Mouse (Mus musculus) heart, embryonic 15.5 days (tissue): ENCODE data around the gene Dot1l. TPM values are rescaled to one million over a fixed set of nuclear protein-coding genes. Genes with fewer than 3 reads are reported as not detected.

Experiments used
- ATAC-seq: fragments of 200-750 bp; cut with Nextera tagmentation; replicated peaks from 2 replicates; pipeline ENCODE4 v1.8.0; 2017; ENCODE audit warnings: low read depth, moderate TSS enrichment; ENCODE audit not compliant: insufficient number of reproducible peaks, insufficient read depth, low FRiP score
- H3K27ac ChIP-seq: fragments of 300-500 bp; sonication (generic); 2 replicates; pipeline ENCODE4 v1.5.1; 2015; ENCODE audit warnings: mild to moderate bottlenecking, inconsistent platforms
- H3K27me3 ChIP-seq: fragments of 300-500 bp; sonication (generic); 2 replicates; pipeline ENCODE4 v1.6.1; 2015; ENCODE audit warnings: inconsistent platforms
- H3K36me3 ChIP-seq: fragments of 300-500 bp; sonication (generic); 2 replicates; pipeline ENCODE4 v1.6.1; 2015; ENCODE audit warnings: mild to moderate bottlenecking, inconsistent platforms
- H3K4me1 ChIP-seq: fragments of 300-500 bp; sonication (generic); replicated peaks from 2 replicates; pipeline ENCODE4 v1.6.1; 2015; ENCODE audit warnings: inconsistent platforms
- H3K4me2 ChIP-seq: fragments of 300-500 bp; sonication (generic); 2 replicates; pipeline ENCODE4 v1.6.1; 2015; ENCODE audit warnings: inconsistent platforms, mild to moderate bottlenecking, moderate library complexity
- H3K4me3 ChIP-seq: fragments of 300-500 bp; sonication (generic); 2 replicates; pipeline ENCODE4 v1.5.1; 2015; ENCODE audit warnings: mild to moderate bottlenecking, inconsistent platforms
- H3K9ac ChIP-seq: fragments of 300-500 bp; sonication (generic); 2 replicates; pipeline ENCODE4 v1.6.1; 2015; ENCODE audit warnings: mild to moderate bottlenecking, inconsistent platforms
- H3K9me3 ChIP-seq: fragments of 300-500 bp; sonication (generic); replicated peaks from 2 replicates; pipeline ENCODE4 v1.6.1; 2016; ENCODE audit warnings: inconsistent platforms
- WGBS: fragments of 180-500 bp; shearing (Covaris S2); methylation state at CpG from one replicate; pipeline ENCODE4 v1.1.7; 2015; ENCODE audit warnings: mixed read lengths; 5-methylcytosine and 5-hydroxymethylcytosine counted together
- polyA plus RNA-seq: library from polyadenylated mRNA; unstranded; fragments of >200 nt; fragmentation: Nextera tagmentation; extraction: Ambion mirVana; gene quantifications from 2 replicates; pipeline ENCODE4 v1.2.1, GENCODE M21; 2015

Gene Dot1l
- polyA plus RNA-seq, 1 experiment from 2014 or later: 16.1 TPM

DNA sequence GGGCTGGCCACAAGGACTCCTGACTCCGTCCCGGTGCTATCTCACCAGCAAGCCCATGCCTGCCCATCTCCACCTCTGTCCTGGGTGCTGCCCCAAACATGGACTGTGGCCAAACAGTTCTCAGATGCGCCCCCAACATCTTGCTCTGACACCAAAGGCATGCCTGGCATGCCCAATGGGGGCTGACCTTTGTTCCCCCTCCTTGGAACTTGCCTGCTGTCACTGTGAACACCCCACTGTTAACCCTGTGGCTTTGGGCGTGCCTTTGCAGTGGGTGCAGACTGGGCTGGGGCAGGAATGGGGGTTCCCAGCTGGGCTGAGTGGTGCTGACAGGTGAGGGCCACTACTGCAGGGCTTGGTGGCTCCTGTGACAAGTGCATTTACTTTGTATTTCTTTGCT lies 38.8 kb downstream of the Dot1l start:
- Histone ChIP-seq H3K4me3 (no peak overlapping the region), H3K27me3 (no peaks in the 10 kb centered on the region), H3K27ac (no peak overlapping the region), H3K36me3 (peaks cover 61% of the 10 kb centered on the region), H3K9ac (no peak overlapping the region), H3K4me1 (peaks cover 44% of the 10 kb centered on the region), H3K9me3 (no peaks in the 10 kb centered on the region), H3K4me2 (no peak overlapping the region)
- WGBS: 77% methylated on average over 4 of the region's 4 CpGs
- ATAC-seq: no peak

DNA sequence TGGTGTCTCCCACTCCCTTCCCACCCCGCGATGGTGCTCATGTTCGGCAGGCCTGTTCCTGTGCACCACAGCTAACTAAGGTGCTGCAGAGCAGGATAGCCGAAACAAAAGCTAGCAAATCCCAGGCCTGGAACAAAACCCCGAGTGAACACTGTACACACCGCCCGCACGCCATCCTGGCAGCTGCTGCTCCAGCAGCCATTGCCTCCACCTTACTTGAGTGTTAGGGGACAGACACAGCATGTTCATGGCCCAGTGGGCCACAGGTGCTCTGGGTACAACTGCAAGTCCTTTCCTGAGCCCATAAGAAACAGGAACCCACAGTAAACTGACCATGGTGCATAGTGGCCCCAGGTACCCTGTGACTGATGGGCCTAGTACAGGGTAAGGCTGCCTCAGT lies 39.7 kb downstream of the Dot1l start:
- H3K4me1 ChIP-seq: peaks cover 49% of the 10 kb centered on the region
- no peak overlapping the region for H3K27ac ChIP-seq
- WGBS: 87% methylated on average over 8 of the region's 8 CpGs
- H3K36me3 ChIP-seq: peaks cover 53% of the 10 kb centered on the region
- H3K9me3 ChIP-seq: no peaks in the 10 kb centered on the region
- H3K4me2 ChIP-seq: no peak overlapping the region
- no peak for ATAC-seq
- H3K4me3 ChIP-seq: no peak overlapping the region
- no peaks in the 10 kb centered on the region for H3K27me3 ChIP-seq
- no peak overlapping the region for H3K9ac ChIP-seq

DNA sequence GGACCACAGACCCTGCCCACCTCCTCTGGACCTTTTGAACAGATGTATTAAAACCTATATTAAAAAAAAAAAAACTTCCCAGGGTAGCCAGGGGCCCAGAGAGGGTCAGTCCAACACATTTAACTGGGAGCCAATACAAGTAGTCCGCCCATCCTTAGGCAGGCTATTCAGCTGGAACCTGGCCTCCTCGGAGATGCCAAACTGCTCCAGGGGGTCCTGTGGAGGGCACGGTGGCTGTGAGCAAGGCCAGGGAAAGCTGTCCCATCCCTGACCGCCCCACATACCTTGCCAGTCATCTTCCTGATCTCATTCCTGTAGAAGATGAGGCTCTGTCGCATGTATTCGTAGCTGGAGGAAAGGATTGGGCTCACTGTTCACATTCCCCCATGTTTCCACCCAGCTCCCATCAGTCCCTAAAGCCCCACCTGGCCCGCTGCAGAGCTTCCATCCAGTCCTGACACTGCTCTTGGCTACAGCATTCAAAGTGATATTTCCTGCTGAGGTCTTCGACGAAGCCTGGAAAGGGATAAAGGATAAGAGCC lies 41.4 kb downstream of the Dot1l start:
- peak overlapping the region; percentile 77; the same call in 1 of the 2 replicates for H3K4me3 ChIP-seq
- 77% methylated on average over 9 of the region's 9 CpGs for WGBS
- H3K9ac ChIP-seq: peak overlapping the region; percentile 85; the same call in 1 of the 2 replicates
- H3K4me2 ChIP-seq: peak overlapping the region; percentile 69
- no peak overlapping the region; the same call in 1 of the 2 replicates for H3K27ac ChIP-seq
- no peaks in the 10 kb centered on the region for H3K27me3 ChIP-seq
- peaks cover 51% of the 10 kb centered on the region for H3K4me1 ChIP-seq
- peaks cover 42% of the 10 kb centered on the region for H3K36me3 ChIP-seq
- no peak for ATAC-seq
- no peaks in the 10 kb centered on the region for H3K9me3 ChIP-seq

DNA sequence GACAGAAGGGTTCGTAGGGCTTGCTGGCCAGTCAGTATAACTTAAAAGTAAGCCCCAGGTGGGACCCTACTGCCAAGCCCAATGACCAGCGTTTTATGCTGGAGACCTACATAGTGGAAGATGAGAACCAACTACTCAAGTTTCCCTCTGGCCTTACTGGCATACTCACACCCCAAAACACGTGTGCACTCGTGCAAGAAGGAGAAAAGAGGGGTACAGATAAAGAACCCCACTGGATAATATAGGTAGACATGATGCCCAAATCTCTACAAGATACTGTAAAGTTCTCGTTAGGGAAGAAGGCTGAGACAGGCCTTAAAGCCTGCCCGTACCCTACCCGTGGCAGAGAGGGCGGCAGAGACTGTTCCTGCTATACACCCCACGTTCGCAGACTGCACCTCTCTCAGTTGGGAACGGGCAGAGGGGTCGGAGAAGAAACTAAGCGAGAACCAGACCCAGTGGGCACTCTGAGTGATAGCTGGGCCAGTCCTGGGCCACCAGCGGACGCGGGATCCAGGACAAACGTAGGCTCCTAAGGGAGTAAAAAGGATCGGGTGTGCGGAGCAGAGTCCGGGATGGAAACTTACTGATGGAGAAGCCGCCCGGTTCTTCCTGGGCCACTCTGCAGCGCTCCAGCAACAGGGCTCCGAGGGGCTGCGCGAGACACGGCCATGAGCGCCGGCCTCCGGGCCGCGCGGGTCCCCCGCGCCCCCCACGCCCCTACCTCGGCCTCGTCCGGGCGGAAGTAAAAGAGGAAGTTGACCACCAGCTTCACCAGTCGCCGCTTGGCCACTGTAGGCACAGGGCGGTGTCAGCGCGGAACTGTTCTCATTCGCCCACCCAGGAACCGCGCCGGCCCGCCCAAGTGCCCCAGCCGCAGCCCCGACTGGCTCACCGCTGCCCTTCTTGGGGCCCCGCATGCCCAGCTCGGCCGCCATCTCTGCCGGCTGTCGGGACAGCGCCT lies 42.5 kb downstream of the Dot1l start:
- Histone ChIP-seq H3K27ac (peak overlapping the region; percentile 91), H3K9ac (peak overlapping the region; percentile 85), H3K36me3 (peaks cover 45% of the 10 kb centered on the region), H3K4me2 (peak overlapping the region; percentile 69), H3K27me3 (no peaks in the 10 kb centered on the region), H3K4me3 (peak overlapping the region; percentile 77), H3K9me3 (no peaks in the 10 kb centered on the region), H3K4me1 (peaks cover 40% of the 10 kb centered on the region)
- WGBS: 4% methylated on average over 52 of the region's 59 CpGs
- ATAC-seq: peak; percentile 58

DNA sequence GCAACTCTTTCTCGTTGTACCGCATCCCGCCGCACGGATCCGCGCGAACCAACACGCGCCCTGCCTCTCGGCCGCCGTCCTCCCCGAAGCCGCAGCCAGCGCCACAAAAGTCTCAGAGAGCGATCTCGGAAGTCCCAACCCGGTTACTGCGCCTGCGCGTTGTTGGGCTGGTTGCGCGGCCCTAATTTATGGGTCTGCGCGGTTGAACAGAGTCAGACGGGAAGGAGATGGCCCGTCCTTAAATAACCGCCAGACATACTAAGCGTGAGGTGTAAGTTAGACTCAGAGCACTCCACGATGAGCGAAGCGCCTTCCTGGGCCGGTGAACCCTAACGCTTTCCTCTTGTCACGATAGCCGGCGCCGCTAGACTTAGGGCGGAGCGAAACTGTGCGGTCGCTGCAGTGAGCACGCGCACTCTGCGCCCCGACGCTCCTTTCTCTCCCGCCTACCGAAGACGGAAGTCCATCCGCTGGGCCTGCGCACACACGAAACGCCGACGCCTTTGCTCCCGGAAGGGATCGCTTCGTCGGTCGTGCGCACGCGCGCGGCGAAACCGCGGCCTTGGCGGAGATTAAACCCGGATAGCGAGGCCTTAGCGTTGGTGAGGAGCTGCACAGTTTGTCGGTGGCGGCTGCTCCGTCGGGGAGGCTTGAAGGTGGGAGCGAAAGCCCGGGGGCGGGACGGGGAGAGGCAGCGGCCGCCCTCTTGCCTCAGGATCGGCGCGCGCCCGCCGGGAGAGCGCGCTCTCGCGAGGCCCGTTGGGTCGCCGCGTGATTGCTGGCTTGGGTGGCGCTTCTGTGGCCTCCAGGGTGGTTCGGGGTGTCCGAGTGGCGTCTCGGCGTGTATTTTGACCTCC lies 43.4 kb downstream of the Dot1l start, which contains the start of the genes Sf3a2 and Plekhj1:
TSS of gene Sf3a2 (plus strand) at position 49 of the 857 bp plus-strand sequence.
TSS of gene Plekhj1 (minus strand) at position 477 of the 857 bp plus-strand sequence.
- no peaks in the 10 kb centered on the region for H3K9me3 ChIP-seq
- peak within 1 kb of the TSS; percentile 91 for H3K27ac ChIP-seq
- H3K27me3 ChIP-seq: no peaks in the 10 kb centered on the region
- under 1% methylated on average over 104 of the region's 104 CpGs for WGBS
- H3K9ac ChIP-seq: peak within 1 kb of the TSS; percentile 85
- peaks cover 36% of the 10 kb centered on the region for H3K4me1 ChIP-seq
- peaks cover 45% of the 10 kb centered on the region for H3K36me3 ChIP-seq
- H3K4me3 ChIP-seq: peak within 1 kb of the TSS; percentile 77
- peak; percentile 91 for ATAC-seq
- H3K4me2 ChIP-seq: peak within 1 kb of the TSS; percentile 69

DNA sequence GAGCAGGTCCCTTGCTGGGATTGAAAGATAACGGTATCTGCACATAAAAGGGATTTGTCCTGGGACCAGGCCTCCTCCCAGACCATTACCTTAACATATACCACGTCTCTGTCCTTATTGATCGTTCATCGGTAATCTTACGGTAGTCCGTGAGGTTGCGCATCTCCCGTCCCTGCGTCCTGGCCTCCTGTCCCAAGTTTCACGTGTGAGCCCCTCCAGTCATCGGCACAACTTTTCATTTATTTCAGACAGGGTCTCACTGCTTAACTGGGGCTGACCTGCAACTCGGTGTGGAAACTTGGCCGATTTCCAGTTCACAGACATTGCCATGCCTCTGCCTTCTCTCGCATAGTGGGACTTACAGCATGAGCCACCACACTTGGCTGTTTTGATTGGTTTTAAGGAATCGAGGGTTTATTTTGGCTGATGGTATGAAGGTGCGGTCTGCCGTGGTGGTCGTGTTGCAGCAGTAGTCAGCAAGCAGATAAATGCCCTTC lies 44.1 kb downstream of the Dot1l start:
- Histone ChIP-seq H3K27ac (peak overlapping the region; percentile 91), H3K9me3 (no peaks in the 10 kb centered on the region), H3K27me3 (no peaks in the 10 kb centered on the region), H3K36me3 (peaks cover 46% of the 10 kb centered on the region), H3K9ac (peak overlapping the region; percentile 85), H3K4me2 (peak overlapping the region; percentile 69), H3K4me1 (peaks cover 31% of the 10 kb centered on the region), H3K4me3 (peak overlapping the region; percentile 77)
- WGBS: 1% methylated on average over 18 of the region's 18 CpGs
- no peak for ATAC-seq

DNA sequence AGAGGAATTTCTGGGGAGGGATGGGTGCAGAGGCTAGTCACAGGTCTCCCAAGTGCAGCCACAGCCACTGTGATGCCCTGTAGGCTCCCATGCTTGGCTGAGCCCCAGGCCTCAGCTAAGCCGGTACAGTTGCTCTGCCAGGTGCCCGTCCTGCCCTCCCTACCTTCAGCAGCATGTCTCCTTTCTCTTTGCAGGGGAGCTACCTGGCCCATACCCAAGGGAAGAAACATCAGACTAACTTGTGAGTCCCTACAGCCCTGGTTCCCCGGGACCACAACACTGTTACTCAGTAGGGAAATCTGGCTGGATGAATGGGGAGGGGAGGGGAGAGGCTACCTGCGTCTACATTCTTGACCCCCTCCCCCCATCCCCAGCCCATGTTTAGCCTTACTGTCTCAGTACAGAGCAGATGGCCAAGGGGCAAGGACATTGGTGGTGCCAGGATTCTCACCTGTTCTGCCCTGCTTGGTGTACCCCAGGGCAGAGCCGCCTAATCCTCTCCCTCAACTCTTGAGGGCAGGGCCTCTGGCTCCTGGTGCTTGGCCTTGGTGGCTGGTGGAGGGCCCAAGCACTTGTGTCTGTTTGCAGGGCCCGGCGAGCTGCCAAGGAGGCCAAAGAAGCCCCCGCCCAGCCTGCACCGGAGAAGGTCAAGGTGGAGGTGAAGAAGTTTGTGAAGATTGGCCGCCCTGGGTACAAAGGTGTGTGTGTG lies 47.4 kb downstream of the Dot1l start:
- Histone ChIP-seq H3K4me1 (peaks cover 45% of the 10 kb centered on the region), H3K9ac (no peak overlapping the region), H3K27me3 (no peaks in the 10 kb centered on the region), H3K4me3 (no peak overlapping the region), H3K36me3 (peaks cover 36% of the 10 kb centered on the region), H3K27ac (no peak overlapping the region), H3K4me2 (no peak overlapping the region), H3K9me3 (no peaks in the 10 kb centered on the region)
- ATAC-seq: no peak
- WGBS: 91% methylated on average over 10 of the region's 10 CpGs

DNA sequence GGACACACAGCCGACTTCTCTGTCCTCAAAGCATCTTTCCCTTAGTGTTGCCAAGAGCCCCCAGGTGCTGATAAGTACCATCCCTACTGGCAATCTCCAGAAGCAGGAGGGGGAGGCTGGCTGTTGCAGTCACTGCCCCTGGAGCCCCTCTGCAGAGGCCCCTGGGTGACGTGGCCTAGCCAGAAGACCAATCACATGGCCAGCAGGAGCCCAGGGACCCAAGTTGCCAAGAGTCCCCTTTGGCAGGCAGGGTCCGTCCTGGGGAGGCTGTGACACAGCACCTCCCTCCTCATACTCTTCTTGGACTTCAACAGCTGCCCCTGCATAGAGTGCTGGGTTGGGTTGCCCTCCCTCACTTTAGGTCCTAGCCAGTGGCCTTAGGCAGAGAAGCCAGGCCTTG lies 48.0 kb downstream of the Dot1l start:
- Histone ChIP-seq H3K27me3 (no peaks in the 10 kb centered on the region), H3K27ac (no peak overlapping the region), H3K4me3 (no peak overlapping the region), H3K9ac (no peak overlapping the region), H3K4me1 (peaks cover 52% of the 10 kb centered on the region), H3K9me3 (no peaks in the 10 kb centered on the region), H3K36me3 (peaks cover 36% of the 10 kb centered on the region), H3K4me2 (no peak overlapping the region)
- WGBS: 66% methylated on average over 3 of the region's 3 CpGs
- ATAC-seq: no peak

DNA sequence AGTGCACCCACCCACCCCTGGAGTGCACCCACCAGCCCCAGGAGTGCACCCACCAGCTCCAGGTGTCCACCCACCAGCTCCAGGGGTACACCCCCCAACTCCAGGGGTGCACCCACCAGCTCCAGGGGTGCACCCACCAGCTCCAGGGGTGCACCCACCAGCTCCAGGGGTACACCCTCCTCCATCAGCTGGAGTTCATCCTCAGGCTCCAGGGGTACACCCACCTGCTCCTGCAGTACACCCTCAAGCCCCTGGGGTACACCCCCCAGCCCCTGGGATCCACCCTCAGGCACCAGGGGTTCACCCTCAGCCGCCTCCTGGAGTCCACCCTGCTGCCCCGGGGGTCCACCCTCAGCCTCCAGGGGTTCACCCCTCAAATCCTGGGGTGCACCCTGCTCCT lies 49.3 kb downstream of the Dot1l start:
- no peak for ATAC-seq
- H3K27ac ChIP-seq: 0 out of 2 replicates have a peak overlapping the region, but pooled peaks have one; percentile 22
- H3K36me3 ChIP-seq: peaks cover 36% of the 10 kb centered on the region
- no peak overlapping the region for H3K4me3 ChIP-seq
- no peak overlapping the region for H3K4me2 ChIP-seq
- WGBS: 97% methylated on average over 2 of the region's 2 CpGs
- H3K27me3 ChIP-seq: peaks cover 2% of the 10 kb centered on the region; the same call in 1 of the 2 replicates
- no peaks in the 10 kb centered on the region for H3K9me3 ChIP-seq
- no peak overlapping the region for H3K9ac ChIP-seq
- peaks cover 64% of the 10 kb centered on the region for H3K4me1 ChIP-seq

DNA sequence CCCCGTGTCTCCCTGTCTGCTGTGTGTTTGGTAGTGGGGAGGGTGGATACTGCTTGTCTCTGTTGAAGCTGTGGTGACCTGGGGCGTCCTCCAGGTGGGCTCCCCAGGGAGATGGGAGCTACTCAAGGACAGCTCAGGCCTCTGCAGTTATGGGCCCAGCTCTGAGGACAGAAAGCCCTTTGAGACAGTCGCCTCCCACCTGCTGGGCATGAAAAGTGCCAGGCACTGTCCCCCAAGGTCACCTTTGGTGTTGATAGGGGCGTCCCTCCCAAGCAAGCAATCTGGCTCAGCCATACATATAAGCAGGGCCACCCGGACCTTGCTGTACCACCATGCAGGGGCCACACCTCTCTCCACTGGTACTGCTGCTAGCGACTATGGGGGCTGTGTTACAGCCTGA lies 49.9 kb downstream of the Dot1l start, which contains the start of gene Amh:
TSS of gene Amh (plus strand) at position 328 of the 400 bp plus-strand sequence.
- peaks cover 36% of the 10 kb centered on the region for H3K36me3 ChIP-seq
- no peak within 1 kb of the TSS for H3K4me3 ChIP-seq

More for the DNA sequence above, 49.9 kb downstream of the Dot1l start, which contains the start of gene Amh:
- WGBS: 51% methylated on average over 6 of the region's 6 CpGs
- no peak within 1 kb of the TSS for H3K4me2 ChIP-seq
- peaks cover 5% of the 10 kb centered on the region; the same call in 1 of the 2 replicates for H3K27me3 ChIP-seq
- H3K9me3 ChIP-seq: no peaks in the 10 kb centered on the region
- peaks cover 62% of the 10 kb centered on the region for H3K4me1 ChIP-seq
- ATAC-seq: no peak
- peak within 1 kb of the TSS; percentile 11; the same call in 1 of the 2 replicates for H3K9ac ChIP-seq
- peak within 1 kb of the TSS; percentile 22; the same call in 1 of the 2 replicates for H3K27ac ChIP-seq
